Mouse (Mus musculus): ENCODE data around the gene Wnt3. TPM values are rescaled to one million over a fixed set of nuclear protein-coding genes. Genes with fewer than 3 reads are reported as not detected.
A peak's percentile ranks its signal among the peaks of the same experiment; 100 is the strongest.

The Wnt3 gene
- polyA plus RNA-seq, 1 experiment from 2014 or later = 7.8 TPM

- no peak for ATAC-seq (ENCODE audit: low FRiP score, low read depth)
These were observed 27.2 kb downstream of the Wnt3 start for GRCm38 (mm10) chr11:103801128-103801527.

GRCm38 (mm10) chr11:103804126-103804525 lies 30.2 kb downstream of the Wnt3 start:
- no peak overlapping the region for H3K9ac ChIP-seq
- WGBS = 90% methylated on average over 11 of the region's 11 CpGs
- peaks cover 19% of the 10 kb centered on the region for H3K4me1 ChIP-seq
- H3K27ac ChIP-seq = no peak overlapping the region
- no peaks in the 10 kb centered on the region for H3K36me3 ChIP-seq
- H3K4me3 ChIP-seq = no peak overlapping the region
- H3K27me3 ChIP-seq (replicated peaks) = peaks cover 11% of the 10 kb centered on the region; the same call in 1 of the 2 replicates
- no peak for ATAC-seq (ENCODE audit: low FRiP score, low read depth)
- no peak overlapping the region for H3K4me2 ChIP-seq (replicated peaks)
- no peaks in the 10 kb centered on the region for H3K9me3 ChIP-seq

More at GRCm38 (mm10) chr11:103801128-103801527, 27.2 kb downstream of the Wnt3 start:
- no peaks in the 10 kb centered on the region for H3K9me3 ChIP-seq
- no peak overlapping the region for H3K27ac ChIP-seq
- H3K4me3 ChIP-seq = no peak overlapping the region
- H3K9ac ChIP-seq = no peak overlapping the region
- no peak overlapping the region for H3K4me2 ChIP-seq (replicated peaks)
- H3K27me3 ChIP-seq (replicated peaks) = peaks cover 13% of the 10 kb centered on the region
- no peaks in the 10 kb centered on the region for H3K4me1 ChIP-seq
- WGBS = 86% methylated on average over 9 of the region's 9 CpGs
- H3K36me3 ChIP-seq = no peaks in the 10 kb centered on the region

- Histone ChIP-seq H3K27me3 (replicated peaks) (peaks cover 17% of the 10 kb centered on the region; the same call in 1 of the 2 replicates), H3K9me3 (no peaks in the 10 kb centered on the region), H3K4me3 (no peak overlapping the region), H3K4me2 (replicated peaks) (no peak overlapping the region), H3K4me1 (peaks cover 26% of the 10 kb centered on the region), H3K27ac (no peak overlapping the region), H3K9ac (no peak overlapping the region), H3K36me3 (no peaks in the 10 kb centered on the region)
- no peak for ATAC-seq (ENCODE audit: low FRiP score, low read depth)
- WGBS = 85% methylated on average over 4 of the region's 4 CpGs
These were observed 30.9 kb downstream of the Wnt3 start for GRCm38 (mm10) chr11:103804804-103805203.

- peak overlapping the region; percentile 97 for H3K4me2 ChIP-seq (replicated peaks)
- H3K36me3 ChIP-seq = no peaks in the 10 kb centered on the region
- peak; percentile 54 for ATAC-seq (ENCODE audit: low FRiP score, low read depth)
- 42% methylated on average over 12 of the region's 12 CpGs for WGBS
- no peak overlapping the region for H3K4me3 ChIP-seq
- no peak overlapping the region for H3K9ac ChIP-seq
- H3K27me3 ChIP-seq (replicated peaks) = peaks cover 38% of the 10 kb centered on the region
- no peak overlapping the region for H3K27ac ChIP-seq
- H3K4me1 ChIP-seq = peaks cover 42% of the 10 kb centered on the region
- no peaks in the 10 kb centered on the region for H3K9me3 ChIP-seq
These were observed 34.0 kb downstream of the Wnt3 start for GRCm38 (mm10) chr11:103807966-103808365.

GRCm38 (mm10) chr11:103808771-103809610 lies 35.0 kb downstream of the Wnt3 start:
- WGBS = 2% methylated on average over 29 of the region's 29 CpGs
- no peak for ATAC-seq (ENCODE audit: low FRiP score, low read depth)
- H3K4me1 ChIP-seq = peaks cover 42% of the 10 kb centered on the region

GRCm38 (mm10) chr11:103809611-103810598 lies 36.0 kb downstream of the Wnt3 start:
- Histone ChIP-seq H3K4me2 (replicated peaks) (peak overlapping the region; percentile 97), H3K9ac (peak overlapping the region; percentile 75), H3K9me3 (no peaks in the 10 kb centered on the region), H3K27ac (peak overlapping the region; percentile 66), H3K4me3 (peak overlapping the region; percentile 50), H3K4me1 (peaks cover 45% of the 10 kb centered on the region), H3K27me3 (replicated peaks) (peaks cover 43% of the 10 kb centered on the region), H3K36me3 (no peaks in the 10 kb centered on the region)
- peak; percentile 35 for ATAC-seq (ENCODE audit: low FRiP score, low read depth)
- under 1% methylated on average over 101 of the region's 107 CpGs for WGBS

More at GRCm38 (mm10) chr11:103808771-103809610, 35.0 kb downstream of the Wnt3 start:
- Histone ChIP-seq H3K4me2 (replicated peaks) (peak overlapping the region; percentile 97), H3K4me3 (peak overlapping the region; percentile 50), H3K9ac (peak overlapping the region; percentile 75; the same call in 1 of the 2 replicates), H3K36me3 (no peaks in the 10 kb centered on the region), H3K27ac (no peak overlapping the region), H3K9me3 (no peaks in the 10 kb centered on the region), H3K27me3 (replicated peaks) (peaks cover 42% of the 10 kb centered on the region)

GRCm38 (mm10) chr11:103810631-103811030 lies 36.7 kb downstream of the Wnt3 start:
- no peak for ATAC-seq (ENCODE audit: low FRiP score, low read depth)
- H3K4me3 ChIP-seq = peak overlapping the region; percentile 50
- H3K27me3 ChIP-seq (replicated peaks) = peaks cover 43% of the 10 kb centered on the region
- H3K9me3 ChIP-seq = no peaks in the 10 kb centered on the region
- 14% methylated on average over 12 of the region's 12 CpGs for WGBS
- no peaks in the 10 kb centered on the region for H3K36me3 ChIP-seq
- peak overlapping the region; percentile 75; the same call in 1 of the 2 replicates for H3K9ac ChIP-seq
- peaks cover 51% of the 10 kb centered on the region for H3K4me1 ChIP-seq
- peak overlapping the region; percentile 97 for H3K4me2 ChIP-seq (replicated peaks)
- H3K27ac ChIP-seq = no peak overlapping the region

- Histone ChIP-seq H3K9ac (no peak overlapping the region), H3K36me3 (no peaks in the 10 kb centered on the region)
These were observed 37.3 kb downstream of the Wnt3 start for GRCm38 (mm10) chr11:103811246-103811645.

GRCm38 (mm10) chr11:103814808-103815207 lies 40.9 kb downstream of the Wnt3 start:
- Histone ChIP-seq H3K36me3 (peaks cover 12% of the 10 kb centered on the region; the same call in 1 of the 2 replicates), H3K9me3 (no peaks in the 10 kb centered on the region)
- 48% methylated on average over 3 of the region's 3 CpGs for WGBS

More at GRCm38 (mm10) chr11:103811246-103811645, 37.3 kb downstream of the Wnt3 start:
- peak overlapping the region; percentile 97 for H3K4me2 ChIP-seq (replicated peaks)
- no peak overlapping the region for H3K27ac ChIP-seq
- no peak for ATAC-seq (ENCODE audit: low FRiP score, low read depth)
- peaks cover 55% of the 10 kb centered on the region for H3K4me1 ChIP-seq
- H3K9me3 ChIP-seq = no peaks in the 10 kb centered on the region
- no peak overlapping the region for H3K4me3 ChIP-seq
- peaks cover 43% of the 10 kb centered on the region for H3K27me3 ChIP-seq (replicated peaks)
- WGBS = 37% methylated on average over 25 of the region's 25 CpGs

GRCm38 (mm10) chr11:103815986-103816385 lies 42.0 kb downstream of the Wnt3 start:
- Histone ChIP-seq H3K4me3 (no peak overlapping the region), H3K9me3 (no peaks in the 10 kb centered on the region), H3K27me3 (replicated peaks) (peaks cover 22% of the 10 kb centered on the region), H3K4me1 (peaks cover 20% of the 10 kb centered on the region), H3K36me3 (peaks cover 12% of the 10 kb centered on the region; the same call in 1 of the 2 replicates), H3K9ac (no peak overlapping the region), H3K4me2 (replicated peaks) (no peak overlapping the region), H3K27ac (no peak overlapping the region)
- 35% methylated on average over 13 of the region's 13 CpGs for WGBS
- no peak for ATAC-seq (ENCODE audit: low FRiP score, low read depth)

More at GRCm38 (mm10) chr11:103814808-103815207, 40.9 kb downstream of the Wnt3 start:
- Histone ChIP-seq H3K9ac (no peak overlapping the region), H3K27me3 (replicated peaks) (peaks cover 30% of the 10 kb centered on the region), H3K4me1 (peaks cover 30% of the 10 kb centered on the region), H3K4me3 (no peak overlapping the region), H3K27ac (no peak overlapping the region), H3K4me2 (replicated peaks) (no peak overlapping the region)
- no peak for ATAC-seq (ENCODE audit: low FRiP score, low read depth)

GRCm38 (mm10) chr11:103816719-103817118 lies 42.8 kb downstream of the Wnt3 start:
- no peak for ATAC-seq (ENCODE audit: low FRiP score, low read depth)
- H3K27ac ChIP-seq = no peak overlapping the region
- H3K9me3 ChIP-seq = no peaks in the 10 kb centered on the region
- WGBS = 88% methylated on average over 8 of the region's 8 CpGs
- H3K4me1 ChIP-seq = peaks cover 13% of the 10 kb centered on the region
- H3K4me3 ChIP-seq = no peak overlapping the region
- H3K9ac ChIP-seq = no peak overlapping the region
- H3K27me3 ChIP-seq (replicated peaks) = peaks cover 15% of the 10 kb centered on the region
- peaks cover 15% of the 10 kb centered on the region for H3K36me3 ChIP-seq
- no peak overlapping the region for H3K4me2 ChIP-seq (replicated peaks)

All from neural tube, embryonic 12.5 days (tissue).